Mouse (Mus musculus): Measurements from ENCODE around the gene Mrpl2. TPM values are rescaled to one million over a fixed set of nuclear protein-coding genes. Genes with fewer than 3 reads are reported as not detected.

The Mrpl2 gene
- polyA plus RNA-seq, 1 experiment from 2014 or later, result 137 TPM

Other genes starting within 250 kb of the Mrpl2 start
- 0.76 TPM in 1 of 2 replicates, not detected in the other for gene Crip3, start 217.3 kb upstream of the Mrpl2 start, polyA plus RNA-seq (2016; fragmentation: Nextera tagmentation; extraction: Ambion mirVana)
- not detected in 2 replicates for gene Slc22a7, start 207.8 kb upstream of the Mrpl2 start, polyA plus RNA-seq (2016; fragmentation: Nextera tagmentation; extraction: Ambion mirVana)
- 0.71 and 1.1 TPM in 2 replicates for gene Ttbk1, start 158.6 kb upstream of the Mrpl2 start, polyA plus RNA-seq (2016; fragmentation: Nextera tagmentation; extraction: Ambion mirVana)
- gene Dnph1, start 149.5 kb upstream of the Mrpl2 start, polyA plus RNA-seq (2016; fragmentation: Nextera tagmentation; extraction: Ambion mirVana), result 107 TPM in 2 replicates
- gene Cul9, start 99.8 kb upstream of the Mrpl2 start, polyA plus RNA-seq (2016; fragmentation: Nextera tagmentation; extraction: Ambion mirVana), result 3.5 and 3.7 TPM in 2 replicates
- gene Srf, start 90.1 kb upstream of the Mrpl2 start, polyA plus RNA-seq (2016; fragmentation: Nextera tagmentation; extraction: Ambion mirVana), result 5.4 and 5.5 TPM in 2 replicates
- 66.0 and 68.4 TPM in 2 replicates for gene Ptk7, start 16.7 kb upstream of the Mrpl2 start, polyA plus RNA-seq (2016; fragmentation: Nextera tagmentation; extraction: Ambion mirVana)
- gene Klc4, start 207 bp upstream of the Mrpl2 start, polyA plus RNA-seq (2016; fragmentation: Nextera tagmentation; extraction: Ambion mirVana), result 29.1 and 31.8 TPM in 2 replicates
- gene Cul7, start 4.1 kb downstream of the Mrpl2 start, polyA plus RNA-seq (2016; fragmentation: Nextera tagmentation; extraction: Ambion mirVana), result 38.0 and 40.9 TPM in 2 replicates
- 69.0 and 70.1 TPM in 2 replicates for gene Rrp36, start 28.1 kb downstream of the Mrpl2 start, polyA plus RNA-seq (2016; fragmentation: Nextera tagmentation; extraction: Ambion mirVana)
- 163 and 165 TPM in 2 replicates for gene Mea1, start 32.6 kb downstream of the Mrpl2 start, polyA plus RNA-seq (2016; fragmentation: Nextera tagmentation; extraction: Ambion mirVana)
- 132 and 133 TPM in 2 replicates for gene Klhdc3, start 34.7 kb downstream of the Mrpl2 start, polyA plus RNA-seq (2016; fragmentation: Nextera tagmentation; extraction: Ambion mirVana)
- 144 and 154 TPM in 2 replicates for gene Ppp2r5d, start 58.9 kb downstream of the Mrpl2 start, polyA plus RNA-seq (2016; fragmentation: Nextera tagmentation; extraction: Ambion mirVana)
- 19.6 and 20.2 TPM in 2 replicates for gene Pex6, start 65.2 kb downstream of the Mrpl2 start, polyA plus RNA-seq (2016; fragmentation: Nextera tagmentation; extraction: Ambion mirVana)
- gene Gnmt, start 82.9 kb downstream of the Mrpl2 start, polyA plus RNA-seq (2016; fragmentation: Nextera tagmentation; extraction: Ambion mirVana), result 0.80 and 0.87 TPM in 2 replicates
- gene Cnpy3, start 106.0 kb downstream of the Mrpl2 start, polyA plus RNA-seq (2016; fragmentation: Nextera tagmentation; extraction: Ambion mirVana), result 71.8 and 71.9 TPM in 2 replicates
- 0.55 and 1.00 TPM in 2 replicates for gene Ptcra, start 117.5 kb downstream of the Mrpl2 start, polyA plus RNA-seq (2016; fragmentation: Nextera tagmentation; extraction: Ambion mirVana)
- 54.4 and 54.7 TPM in 2 replicates for gene 2310039H08Rik, start 126.4 kb downstream of the Mrpl2 start, polyA plus RNA-seq (2016; fragmentation: Nextera tagmentation; extraction: Ambion mirVana)
- gene Rpl7l1, start 136.4 kb downstream of the Mrpl2 start, polyA plus RNA-seq (2016; fragmentation: Nextera tagmentation; extraction: Ambion mirVana), result 242 and 248 TPM in 2 replicates
- gene Bicral, start 212.3 kb downstream of the Mrpl2 start, polyA plus RNA-seq (2016; fragmentation: Nextera tagmentation; extraction: Ambion mirVana), result 2.9 and 4.1 TPM in 2 replicates
- gene Tbcc, start 244.5 kb downstream of the Mrpl2 start, polyA plus RNA-seq (2016; fragmentation: Nextera tagmentation; extraction: Ambion mirVana), result 43.1 and 48.4 TPM in 2 replicates

Data from forebrain, embryonic 10.5 days (tissue).